In genomic region chr5:107147951-107148766, GRCm38 (mm10) we compare ENCODE assay signal across 8 mouse cellular contexts.
A peak's percentile ranks its signal among the peaks of the same experiment; 100 is the strongest.
DNase-seq lines count a peak whose midpoint lies in the region; ATAC-seq and TF ChIP-seq lines count a peak whose summit lies in the region.

No protein-coding gene starts in this region.

- H3K36me3 ChIP-seq in hindbrain, embryonic 15.5 days: no peaks in the 10 kb centered on the region
- no peaks in the 10 kb centered on the region for H3K36me3 ChIP-seq in midbrain, embryonic 11.5 days (ENCODE audit: control insufficient read depth, insufficient read depth, low read length)
- H3K36me3 ChIP-seq in stomach, postnatal 0 days (ENCODE audit: control insufficient read depth, insufficient read depth, low read length): no peaks in the 10 kb centered on the region

- H3K4me3 ChIP-seq in hindbrain, embryonic 15.5 days: no peak overlapping the region
- H3K4me3 ChIP-seq in midbrain, embryonic 11.5 days (ENCODE audit: low read depth, low read length): no peak overlapping the region
- H3K4me3 ChIP-seq in stomach, postnatal 0 days (ENCODE audit: low read depth, low read length): no peak overlapping the region

- peak; percentile 81 for DNase-seq in adrenal gland, adult 2 months
- DNase-seq in adrenal gland, adult 18-20 months (ENCODE audit: low spot score in 2 of 2): no peak
- peak; percentile 55 for DNase-seq in cerebellum, adult 11-12 months
- DNase-seq in left cerebral cortex, adult 11 months (ENCODE audit: low spot score): peak; percentile 39
- peak; percentile 92 for DNase-seq in midbrain, embryonic 11.5 days (ENCODE audit: low spot score, missing footprints)
- peak; percentile 20 for DNase-seq in stomach, postnatal 0 days (ENCODE audit: low spot score)

- WGBS in hindbrain, embryonic 15.5 days: 17% methylated on average over 13 of the region's 13 CpGs
- WGBS in midbrain, embryonic 11.5 days: 17% methylated on average over 13 of the region's 13 CpGs
- 44% methylated on average over 13 of the region's 13 CpGs for WGBS in stomach, postnatal 0 days

- no peak overlapping the region for H3K4me2 ChIP-seq in hindbrain, embryonic 15.5 days
- no peak overlapping the region for H3K4me2 ChIP-seq in midbrain, embryonic 11.5 days
- no peak overlapping the region for H3K4me2 ChIP-seq in stomach, postnatal 0 days (replicated peaks; ENCODE audit: low read depth)

- no peak overlapping the region; the same call in 1 of the 2 replicates for H3K27ac ChIP-seq in hindbrain, embryonic 15.5 days (replicated peaks)
- 0 out of 2 replicates have a peak overlapping the region, but pooled peaks have one; percentile 6 for H3K27ac ChIP-seq in midbrain, embryonic 11.5 days (ENCODE audit: low read depth, low read length)
- H3K27ac ChIP-seq in stomach, postnatal 0 days (replicated peaks): 0 out of 2 replicates have a peak overlapping the region, but pooled peaks have one; percentile 40

- H3K9me3 ChIP-seq in hindbrain, embryonic 15.5 days: no peaks in the 10 kb centered on the region
- no peaks in the 10 kb centered on the region for H3K9me3 ChIP-seq in midbrain, embryonic 11.5 days (ENCODE audit: control insufficient read depth, low read length)
- H3K9me3 ChIP-seq in stomach, postnatal 0 days (ENCODE audit: control insufficient read depth, low read length): no peaks in the 10 kb centered on the region

- TF ChIP-seq CTCF in stomach, postnatal 0 days (IDR thresholded peaks at IDR 0.05; ENCODE audit: low read depth): no peak

- H3K4me1 ChIP-seq in hindbrain, embryonic 15.5 days (replicated peaks): peaks cover 28% of the 10 kb centered on the region
- H3K4me1 ChIP-seq in midbrain, embryonic 11.5 days (ENCODE audit: control insufficient read depth, insufficient read depth, low read length): peaks cover 37% of the 10 kb centered on the region
- peaks cover 4% of the 10 kb centered on the region; the same call in 1 of the 2 replicates for H3K4me1 ChIP-seq in stomach, postnatal 0 days (replicated peaks; ENCODE audit: control insufficient read depth, insufficient read depth)

- no peak overlapping the region for H3K9ac ChIP-seq in hindbrain, embryonic 15.5 days
- no peak overlapping the region for H3K9ac ChIP-seq in midbrain, embryonic 11.5 days (ENCODE audit: low read length)
- no peak overlapping the region for H3K9ac ChIP-seq in stomach, postnatal 0 days (ENCODE audit: low read length)

- peak; percentile 55 for ATAC-seq in frontal cortex, adult (ENCODE audit: low TSS enrichment)
- peak; percentile 76 for ATAC-seq in hindbrain, embryonic 15.5 days (ENCODE audit: low FRiP score, low read depth)
- peak; percentile 87 for ATAC-seq in midbrain, embryonic 11.5 days (ENCODE audit: low FRiP score)
- ATAC-seq in stomach, postnatal 0 days (ENCODE audit: low FRiP score, low TSS enrichment): no peak

- H3K27me3 ChIP-seq in hindbrain, embryonic 15.5 days: 0 out of 2 replicates have a peak, but pooled peaks cover 2% of the 10 kb centered on the region
- no peaks in the 10 kb centered on the region; the same call in 1 of the 2 replicates for H3K27me3 ChIP-seq in midbrain, embryonic 11.5 days (ENCODE audit: control insufficient read depth, insufficient read depth, low read length)
- H3K27me3 ChIP-seq in stomach, postnatal 0 days (ENCODE audit: control insufficient read depth, insufficient read depth, low read length): no peaks in the 10 kb centered on the region

- TF ChIP-seq EP300 in stomach, postnatal 0 days (optimal IDR thresholded peaks at IDR 0.05): no peak

Comparison
In these comparisons a context has a peak if more than half of its experiments do, and no peak if none do; other contexts are left out.
1. DNase-seq: peak in adrenal gland, adult 2 months (single experiment), cerebellum, adult 11-12 months (single experiment), left cerebral cortex, adult 11 months (single experiment), midbrain, embryonic 11.5 days (single experiment) and stomach, postnatal 0 days (single experiment); none in adrenal gland, adult 18-20 months (0 of 2).